Mouse (Mus musculus) small intestine, adult 2 months (tissue): Measurements from ENCODE around the gene Cacna2d1.

Source experiments
- CTCF ChIP-seq: fragments of 200-500 bp; IDR thresholded peaks from 2 replicates; pipeline ENCODE4 v1.5.1; 2012; ENCODE audit warnings: low read depth, mild to moderate bottlenecking, control low read depth, inconsistent platforms, low read length, moderate library complexity, mixed read lengths; ENCODE audit not compliant: insufficient replicate concordance, insufficient read length; ENCODE audit errors: extremely low read depth
- POLR2A ChIP-seq: fragments of 200-500 bp; IDR thresholded peaks from 2 replicates; pipeline ENCODE4 v1.6.1; 2012; ENCODE audit warnings: low read depth, mild to moderate bottlenecking, control low read depth, inconsistent platforms, low read length, moderate library complexity

GRCm38 (mm10) chr5:16376329-16376908 lies 441.9 kb downstream of the Cacna2d1 start:
- TF ChIP-seq CTCF (no peak), POLR2A (no peak)
